Mouse (Mus musculus) C2C12 (cell line): Measurements from ENCODE around the gene Pou3f3.

Experiments
- CTCF ChIP-seq: IDR thresholded peaks from one replicate; pipeline ENCODE4 v1.5.1; 2011; ENCODE audit not compliant: control insufficient read depth, insufficient read depth, insufficient read length
- MAX ChIP-seq: IDR thresholded peaks from one replicate; pipeline ENCODE4 v1.6.1; 2011; ENCODE audit warnings: mild to moderate bottlenecking, control low read depth

GRCm38 (mm10) chr1:42710995-42711394 lies 15.4 kb downstream of the Pou3f3 start:
- no peak for TF ChIP-seq MAX
- TF ChIP-seq CTCF: no peak
